17 mouse cellular contexts compared by ENCODE assay signal in genomic region chr5:142950405-142950804, GRCm38 (mm10). TPM values are rescaled to one million over a fixed set of nuclear protein-coding genes. Genes with fewer than 3 reads are reported as not detected.
DNase-seq lines count a peak whose midpoint lies in the region; ATAC-seq lines count a peak whose summit lies in the region.
"Had no signal": no experiment of that assay in that cellular context is flagged by ENCODE, and none has a peak within 500 bp of the region (broad histone marks: within the 10 kb centered on the region; RNA-seq: fewer than 3 reads in every experiment).

No protein-coding gene starts in this region.

- DNase-seq in cerebellum, postnatal 14 days: peak; percentile 81 to 86
- DNase-seq in cerebellum, adult 11-12 months: no peak
- DNase-seq in MN1 (ENCODE audit: low spot score): peak; percentile 50
- peak; percentile 80 to 90 for DNase-seq in adrenal gland, postnatal 36 days
- no peak for DNase-seq in kidney, postnatal 4 days
- no peak for DNase-seq in kidney, adult 18-20 months
- DNase-seq: gastrocnemius, postnatal 25 days; kidney, adult 8-10 months; right cerebral cortex, postnatal 14 days had no signal

- no peaks in the 10 kb centered on the region for H3K9me3 ChIP-seq in hindbrain, embryonic 15.5 days
- no peaks in the 10 kb centered on the region for H3K9me3 ChIP-seq in hindbrain, embryonic 13.5 days
- H3K9me3 ChIP-seq: heart, embryonic 15.5 days; limb, embryonic 13.5 days; midbrain, embryonic 10.5 days had no signal

- H3K9ac ChIP-seq in hindbrain, embryonic 15.5 days: no peak overlapping the region
- no peak overlapping the region for H3K9ac ChIP-seq in hindbrain, embryonic 13.5 days
- H3K9ac ChIP-seq: heart, embryonic 15.5 days; limb, embryonic 13.5 days had no signal

- H3K27ac ChIP-seq in hindbrain, embryonic 15.5 days (replicated peaks): no peak overlapping the region
- H3K27ac ChIP-seq in hindbrain, embryonic 13.5 days: no peak overlapping the region
- H3K27ac ChIP-seq: limb, embryonic 13.5 days; midbrain, embryonic 10.5 days had no signal

- no peaks in the 10 kb centered on the region for H3K27me3 ChIP-seq in hindbrain, embryonic 15.5 days
- H3K27me3 ChIP-seq in hindbrain, embryonic 13.5 days: no peaks in the 10 kb centered on the region
- H3K27me3 ChIP-seq: heart, embryonic 15.5 days; limb, embryonic 13.5 days had no signal

- H3K4me2 ChIP-seq in hindbrain, embryonic 15.5 days: no peak overlapping the region
- H3K4me2 ChIP-seq in hindbrain, embryonic 13.5 days: no peak overlapping the region
- H3K4me2 ChIP-seq: heart, embryonic 15.5 days; limb, embryonic 13.5 days had no signal

- H3K36me3 ChIP-seq in hindbrain, embryonic 15.5 days: no peaks in the 10 kb centered on the region
- no peaks in the 10 kb centered on the region for H3K36me3 ChIP-seq in hindbrain, embryonic 13.5 days
- H3K36me3 ChIP-seq: heart, embryonic 15.5 days; limb, embryonic 13.5 days; midbrain, embryonic 10.5 days had no signal

- H3K4me3 ChIP-seq in hindbrain, embryonic 15.5 days: no peak overlapping the region
- H3K4me3 ChIP-seq in hindbrain, embryonic 13.5 days: no peak overlapping the region
- H3K4me3 ChIP-seq: erythroblast, embryonic 14.5 days; heart, embryonic 15.5 days; limb, embryonic 13.5 days; midbrain, embryonic 10.5 days; myocyte had no signal

- peak; percentile 66; the same call in 1 of the 2 replicates for ATAC-seq in hindbrain, embryonic 15.5 days (ENCODE audit: low FRiP score, low read depth)
- no peak for ATAC-seq in hindbrain, embryonic 13.5 days (ENCODE audit: low FRiP score)

- 66% methylated on average over 6 of the region's 6 CpGs for WGBS in hindbrain, embryonic 15.5 days
- 77% methylated on average over 6 of the region's 6 CpGs for WGBS in hindbrain, embryonic 13.5 days

- 0 out of 2 replicates have a peak, but pooled peaks cover 5% of the 10 kb centered on the region for H3K4me1 ChIP-seq in hindbrain, embryonic 15.5 days (replicated peaks)
- no peaks in the 10 kb centered on the region for H3K4me1 ChIP-seq in hindbrain, embryonic 13.5 days (replicated peaks)
- H3K4me1 ChIP-seq: heart, embryonic 15.5 days; limb, embryonic 13.5 days; midbrain, embryonic 10.5 days had no signal

RNA-seq across cellular contexts. Expression of gene Fscn1, which starts 9.7 kb away (rescaled TPM):
- 488 and 506 TPM in 2 replicates for polyA plus RNA-seq in hindbrain, embryonic 15.5 days (2015; fragmentation: Nextera tagmentation; extraction: Ambion mirVana)
- 484 and 516 TPM in 2 replicates for polyA plus RNA-seq in hindbrain, embryonic 13.5 days (2015; fragmentation: Nextera tagmentation; extraction: Ambion mirVana)
- 10 to 100 TPM; 33.6 to 42.0 TPM for total RNA-seq in adrenal gland, postnatal 36 days (2021)
- total RNA-seq: neutrophil, adult 5-6 weeks had no signal

RNA-seq across cellular contexts. Expression of gene Actb, which starts 43.9 kb away (rescaled TPM):
- 13,458 and 13,965 TPM in 2 replicates for polyA plus RNA-seq in hindbrain, embryonic 15.5 days (2015; fragmentation: Nextera tagmentation; extraction: Ambion mirVana)
- 17,657 and 17,716 TPM in 2 replicates for polyA plus RNA-seq in hindbrain, embryonic 13.5 days (2015; fragmentation: Nextera tagmentation; extraction: Ambion mirVana)
- 1,000 to 10,000 TPM; 3,336 to 3,351 TPM for total RNA-seq in adrenal gland, postnatal 36 days (2021)

RNA-seq across cellular contexts. Expression of gene Fbxl18, which starts 55.2 kb away (rescaled TPM):
- 30.3 and 33.3 TPM in 2 replicates for polyA plus RNA-seq in hindbrain, embryonic 15.5 days (2015; fragmentation: Nextera tagmentation; extraction: Ambion mirVana)
- 36.6 and 36.9 TPM in 2 replicates for polyA plus RNA-seq in hindbrain, embryonic 13.5 days (2015; fragmentation: Nextera tagmentation; extraction: Ambion mirVana)
- total RNA-seq in adrenal gland, postnatal 36 days (2021): 10 to 100 TPM; 10.8 to 13.9 TPM

Comparison
In these comparisons a context has a peak if more than half of its experiments do, and no peak if none do; other contexts are left out.
1. DNase-seq: peak in cerebellum, postnatal 14 days (2 of 2), MN1 (single experiment) and adrenal gland, postnatal 36 days (2 of 2); none in cerebellum, adult 11-12 months (single experiment), kidney, postnatal 4 days (0 of 2) and kidney, adult 18-20 months (single experiment).